18 mouse cellular contexts compared by ENCODE assay signal in the genomic region with DNA sequence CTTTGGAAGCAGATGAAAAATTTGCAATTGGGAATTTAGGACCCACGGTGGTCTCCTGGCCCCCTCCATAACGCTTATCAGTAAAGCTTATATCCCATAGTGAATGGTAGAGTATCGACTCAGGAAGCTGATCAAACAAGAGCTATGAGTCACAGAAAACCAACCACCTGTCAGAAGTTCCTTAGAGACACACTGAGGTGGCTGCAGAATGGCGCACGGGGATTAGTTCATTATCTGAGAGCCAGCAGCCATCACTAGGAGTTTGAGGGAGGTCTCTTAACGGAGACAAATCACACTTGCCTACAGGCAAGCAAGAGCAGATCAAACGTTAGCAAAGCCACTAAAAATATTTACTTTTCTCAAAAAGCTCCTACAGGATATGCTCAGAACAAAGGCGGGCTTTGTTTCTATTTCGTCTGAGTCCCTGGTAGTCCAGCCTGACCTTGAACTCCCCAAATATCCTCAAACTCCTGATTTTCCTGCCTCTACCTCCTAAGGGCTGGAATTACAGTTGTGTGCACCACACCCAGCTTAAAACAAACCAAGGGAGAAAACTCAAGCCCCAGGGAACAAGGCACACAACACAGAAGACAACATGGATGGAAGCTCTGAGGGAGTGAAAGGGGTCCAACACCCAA. TPM values are rescaled to one million over a fixed set of nuclear protein-coding genes. Genes with fewer than 3 reads are reported as not detected.
DNase-seq lines count a peak whose midpoint lies in the region; ATAC-seq and TF ChIP-seq lines count a peak whose summit lies in the region.
"Had no signal": no experiment of that assay in that cellular context is flagged by ENCODE, and none has a peak within 500 bp of the region (broad histone marks: within the 10 kb centered on the region; RNA-seq: fewer than 3 reads in every experiment).

No protein-coding gene starts in this region.

- no peaks in the 10 kb centered on the region for H3K27me3 ChIP-seq in lung, embryonic 16.5 days (ENCODE audit: control insufficient read depth, insufficient read depth, low read depth, low read length)
- no peaks in the 10 kb centered on the region for H3K27me3 ChIP-seq in liver, embryonic 12.5 days (replicated peaks)
- no peaks in the 10 kb centered on the region for H3K27me3 ChIP-seq in stomach, postnatal 0 days (ENCODE audit: control insufficient read depth, insufficient read depth, low read length)
- H3K27me3 ChIP-seq: embryonic facial prominence, embryonic 15.5 days had no signal

- peaks cover 26% of the 10 kb centered on the region for H3K4me1 ChIP-seq in lung, embryonic 16.5 days (replicated peaks; ENCODE audit: control insufficient read depth, insufficient read depth, low read length)
- H3K4me1 ChIP-seq in liver, embryonic 12.5 days, result peaks cover 67% of the 10 kb centered on the region
- H3K4me1 ChIP-seq in stomach, postnatal 0 days (replicated peaks; ENCODE audit: control insufficient read depth, insufficient read depth), result peaks cover 6% of the 10 kb centered on the region; the same call in 1 of the 2 replicates

- no peaks in the 10 kb centered on the region for H3K36me3 ChIP-seq in lung, embryonic 16.5 days (ENCODE audit: control insufficient read depth, insufficient read depth, low read length)
- no peaks in the 10 kb centered on the region for H3K36me3 ChIP-seq in liver, embryonic 12.5 days
- H3K36me3 ChIP-seq in stomach, postnatal 0 days (ENCODE audit: control insufficient read depth, insufficient read depth, low read length), result no peaks in the 10 kb centered on the region
- H3K36me3 ChIP-seq: embryonic facial prominence, embryonic 15.5 days; midbrain, embryonic 10.5 days had no signal

- TF ChIP-seq CTCF in stomach, postnatal 0 days (IDR thresholded peaks at IDR 0.05; ENCODE audit: low read depth), result no peak

- no peak for DNase-seq in lung, postnatal 36 days
- peak; percentile 58 for DNase-seq in ZHBTc4 (ENCODE audit: low read depth, low spot score)
- peak; percentile 36 for DNase-seq in stomach, postnatal 0 days (ENCODE audit: low spot score)
- no peak for DNase-seq in adrenal gland, adult (ENCODE audit: inconsistent age in 2 of 2, low spot score in 1 of 2)
- no peak for DNase-seq in frontal cortex, postnatal 10 days (ENCODE audit: low spot score in 2 of 2)
- DNase-seq: adrenal gland, adult 2 months; cerebellum, adult 11-12 months; layer of hippocampus, postnatal 36 days; left cerebral cortex, postnatal 4 days; lung, postnatal 14 days had no signal

- no peak overlapping the region for H3K9ac ChIP-seq in lung, embryonic 16.5 days (ENCODE audit: low read length)
- H3K9ac ChIP-seq in liver, embryonic 12.5 days, result 0 out of 2 replicates have a peak overlapping the region, but pooled peaks have one; percentile 2
- H3K9ac ChIP-seq in stomach, postnatal 0 days (ENCODE audit: low read length), result no peak overlapping the region
- H3K9ac ChIP-seq: embryonic facial prominence, embryonic 15.5 days had no signal

- 0 out of 2 replicates have a peak, but pooled peaks cover 3% of the 10 kb centered on the region for H3K9me3 ChIP-seq in lung, embryonic 16.5 days (ENCODE audit: control insufficient read depth, low read length)
- no peaks in the 10 kb centered on the region for H3K9me3 ChIP-seq in liver, embryonic 12.5 days (replicated peaks)
- H3K9me3 ChIP-seq in stomach, postnatal 0 days (ENCODE audit: control insufficient read depth, low read length), result no peaks in the 10 kb centered on the region
- H3K9me3 ChIP-seq: embryonic facial prominence, embryonic 15.5 days; midbrain, embryonic 10.5 days had no signal

- no peak for TF ChIP-seq EP300 in stomach, postnatal 0 days (optimal IDR thresholded peaks at IDR 0.05)

- H3K4me2 ChIP-seq in lung, embryonic 16.5 days (ENCODE audit: low read depth, low read length), result no peak overlapping the region
- H3K4me2 ChIP-seq in liver, embryonic 12.5 days, result no peak overlapping the region
- H3K4me2 ChIP-seq in stomach, postnatal 0 days (replicated peaks; ENCODE audit: low read depth), result peak overlapping the region; percentile 6; the same call in 1 of the 2 replicates
- H3K4me2 ChIP-seq: embryonic facial prominence, embryonic 15.5 days had no signal

- 19% methylated on average over 9 of the region's 9 CpGs for WGBS in lung, embryonic 16.5 days
- 29% methylated on average over 9 of the region's 9 CpGs for WGBS in liver, embryonic 12.5 days (ENCODE audit: insufficient replicate concordance)
- 30% methylated on average over 9 of the region's 9 CpGs for WGBS in stomach, postnatal 0 days

- H3K27ac ChIP-seq in lung, embryonic 16.5 days (ENCODE audit: low read length), result peak overlapping the region; percentile 58
- peak overlapping the region; percentile 31 for H3K27ac ChIP-seq in liver, embryonic 12.5 days
- 0 out of 2 replicates have a peak overlapping the region, but pooled peaks have one; percentile 14 for H3K27ac ChIP-seq in stomach, postnatal 0 days (replicated peaks)
- H3K27ac ChIP-seq: embryonic facial prominence, embryonic 15.5 days; midbrain, embryonic 10.5 days had no signal

- ATAC-seq in lung, embryonic 16.5 days (ENCODE audit: low read depth), result no peak
- ATAC-seq in liver, embryonic 12.5 days, result no peak
- peak; percentile 18; the same call in 1 of the 2 replicates for ATAC-seq in stomach, postnatal 0 days (ENCODE audit: low FRiP score, low TSS enrichment)

- H3K4me3 ChIP-seq in lung, embryonic 16.5 days (ENCODE audit: low read length), result no peak overlapping the region
- H3K4me3 ChIP-seq in liver, embryonic 12.5 days, result no peak overlapping the region
- H3K4me3 ChIP-seq in stomach, postnatal 0 days (ENCODE audit: low read depth, low read length), result no peak overlapping the region
- H3K4me3 ChIP-seq: embryonic facial prominence, embryonic 15.5 days; midbrain, embryonic 10.5 days had no signal

RNA-seq across cellular contexts. Expression of a gene that starts 27.9 kb away (rescaled TPM):
- 11.0 and 11.7 TPM in 2 replicates for polyA plus RNA-seq in lung, embryonic 16.5 days (2015; fragmentation: Nextera tagmentation; extraction: Ambion mirVana)
- polyA plus RNA-seq in liver, embryonic 12.5 days (2016; fragmentation: Nextera tagmentation; extraction: Ambion mirVana), result 18.3 and 18.9 TPM in 2 replicates
- 3.4 and 4.1 TPM in 2 replicates for polyA plus RNA-seq in stomach, postnatal 0 days (2015; fragmentation: Nextera tagmentation; extraction: Ambion mirVana)

RNA-seq across cellular contexts. Expression of a gene that starts 37.9 kb away (rescaled TPM):
- 0.94 and 1.3 TPM in 2 replicates for polyA plus RNA-seq in lung, embryonic 16.5 days (2015; fragmentation: Nextera tagmentation; extraction: Ambion mirVana)
- 0.51 and 1.7 TPM in 2 replicates for polyA plus RNA-seq in liver, embryonic 12.5 days (2016; fragmentation: Nextera tagmentation; extraction: Ambion mirVana)
- polyA plus RNA-seq in stomach, postnatal 0 days (2015; fragmentation: Nextera tagmentation; extraction: Ambion mirVana), result 0.99 TPM in 1 of 2 replicates, not detected in the other
- polyA plus RNA-seq: adrenal gland, adult 2 months; brain, embryonic 14.5 days; forebrain, embryonic 11.5 days; gonadal fat pad, adult 2 months; heart, embryonic 14.5 days had no signal

Comparison
In these comparisons a context has a peak if more than half of its experiments do, and no peak if none do; other contexts are left out.
1. DNase-seq: peak in ZHBTc4 (single experiment) and stomach, postnatal 0 days (single experiment); none in lung, postnatal 36 days (single experiment), adrenal gland, adult (0 of 2) and frontal cortex, postnatal 10 days (0 of 2).
2. Peak in every context shown above with its lines, with median percentiles within 50 percentile points of each other: H3K27ac ChIP-seq.